Mouse (Mus musculus) CH12.LX (cell line): ENCODE measurements at regions not wholly inside any gene's neighbourhood (a gene's known extent, or its start where the extent isn't known, plus 50 kb on each side); places are given as distances from the start of the nearest gene placed in this dataset.

Source experiments
- DNase-seq: peaks from one replicate; pipeline ENCODE4 v3.0.0-alpha.2; 2013; ENCODE audit errors: extremely low read depth
- H3K27ac ChIP-seq: 2 replicates; pipeline ENCODE4 v1.5.1; 2012; ENCODE audit warnings: low read depth, mild to moderate bottlenecking, control low read depth, moderate library complexity; ENCODE audit not compliant: insufficient read depth
- H3K27me3 ChIP-seq: replicated peaks from 2 replicates; pipeline ENCODE3; 2012; ENCODE audit warnings: inconsistent platforms
- H3K36me3 ChIP-seq, 2 experiments: replicated peaks in 1 of 2; 2 replicates each; pipeline versions ENCODE3 to v1.6.1; 2012; ENCODE audit warnings: inconsistent platforms in 1 of 2, low read length in 1 of 2, mild to moderate bottlenecking in 1 of 2, mixed read lengths in 1 of 2, moderate library complexity in 1 of 2; ENCODE audit not compliant: control insufficient read depth in 1 of 2, insufficient read depth in 1 of 2
- H3K4me1 ChIP-seq, 2 experiments: 2 replicates each; pipeline ENCODE4 v1.6.1; 2012; ENCODE audit warnings: inconsistent platforms in 1 of 2, moderate library complexity in 1 of 2; ENCODE audit not compliant: insufficient read depth in 2 of 2, control insufficient read depth in 1 of 2
- H3K4me2 ChIP-seq: 2 replicates; pipeline ENCODE4 v1.6.1; 2012; ENCODE audit warnings: low read depth, mild to moderate bottlenecking, control low read depth; ENCODE audit not compliant: poor library complexity, insufficient read depth, severe bottlenecking
- H3K4me3 ChIP-seq, 3 experiments: fragments of 150-350 bp in 1 of 3; sonication (generic) in 1 of 3; replicated peaks in 1 of 3; 2 replicates each; pipeline versions ENCODE3 to v1.5.1; 2011 to 2012; ENCODE audit warnings: low read depth in 2 of 3, low read length in 2 of 3, mild to moderate bottlenecking in 2 of 3, moderate library complexity in 2 of 3, control low read depth in 1 of 3, improper control_type of control experiment in 1 of 3, inconsistent platforms in 1 of 3, mixed read lengths in 1 of 3; ENCODE audit not compliant: poor library complexity in 1 of 3
- H3K79me2 ChIP-seq: replicated peaks from 2 replicates; pipeline ENCODE4 v1.6.1; 2012; ENCODE audit warnings: mild to moderate bottlenecking, moderate library complexity; ENCODE audit not compliant: control insufficient read depth, poor library complexity, insufficient read depth, severe bottlenecking; ENCODE audit errors: extremely low read depth
- H3K9ac ChIP-seq: 2 replicates; pipeline ENCODE4 v1.6.1; 2012; ENCODE audit warnings: low read depth, mild to moderate bottlenecking, control low read depth, moderate library complexity; ENCODE audit not compliant: insufficient read depth
- H3K9me3 ChIP-seq: replicated peaks from 2 replicates; pipeline ENCODE3; 2012; ENCODE audit warnings: low read length, inconsistent platforms, mixed read lengths
- CHD1 ChIP-seq: IDR thresholded peaks from 2 replicates; pipeline ENCODE4 v1.6.1; 2012; ENCODE audit warnings: low read depth, low read length, improper control_type of control experiment, inconsistent platforms
- CTCF ChIP-seq, 2 experiments: IDR thresholded peaks in 1 of 2; conservative IDR thresholded peaks in 1 of 2; 2 replicates each; pipeline ENCODE4 v1.5.1; 2011 to 2012; ENCODE audit warnings: low read depth in 2 of 2, low read length in 2 of 2, improper control_type of control experiment in 1 of 2, inconsistent platforms in 1 of 2, mild to moderate bottlenecking in 1 of 2, moderate library complexity in 1 of 2
- E2F4 ChIP-seq: IDR thresholded peaks from 2 replicates; pipeline ENCODE4 v1.6.1; 2011; ENCODE audit warnings: low read depth, low read length, improper control_type of control experiment; ENCODE audit not compliant: insufficient replicate concordance
- ELF1 ChIP-seq: IDR thresholded peaks from 2 replicates; pipeline ENCODE4 v1.6.1; 2014; ENCODE audit warnings: low read depth, mild to moderate bottlenecking, inconsistent platforms, low read length, improper control_type of control experiment
- EP300 ChIP-seq: IDR thresholded peaks from 2 replicates; pipeline ENCODE4 v1.6.1; 2011; ENCODE audit warnings: low read length, improper control_type of control experiment
- ETS1 ChIP-seq: conservative IDR thresholded peaks from 2 replicates; pipeline ENCODE4 v1.6.1; 2012; ENCODE audit warnings: low read depth, mild to moderate bottlenecking, inconsistent platforms, low read length, improper control_type of control experiment, moderate library complexity
- HCFC1 ChIP-seq: IDR thresholded peaks from 2 replicates; pipeline ENCODE4 v1.6.1; 2012; ENCODE audit warnings: low read depth, mild to moderate bottlenecking, inconsistent platforms, low read length, improper control_type of control experiment
- IRF4 ChIP-seq: IDR thresholded peaks from 2 replicates; pipeline ENCODE4 v1.6.1; 2014; ENCODE audit warnings: low read depth, mild to moderate bottlenecking, inconsistent platforms, low read length, improper control_type of control experiment
- JUN ChIP-seq: IDR thresholded peaks from 2 replicates; pipeline ENCODE4 v1.6.1; 2011; ENCODE audit warnings: low read depth, mild to moderate bottlenecking, low read length, improper control_type of control experiment, moderate library complexity; ENCODE audit not compliant: insufficient read depth
- JUND ChIP-seq: conservative IDR thresholded peaks from 2 replicates; pipeline ENCODE4 v1.6.1; 2011; ENCODE audit warnings: low read depth, low read length, improper control_type of control experiment
- KAT2A ChIP-seq: IDR thresholded peaks from 2 replicates; pipeline ENCODE4 v1.6.1; 2012; ENCODE audit warnings: low read length, improper control_type of control experiment, inconsistent platforms; ENCODE audit not compliant: insufficient replicate concordance
- MAFK ChIP-seq: IDR thresholded peaks from 2 replicates; pipeline ENCODE4 v1.6.1; 2011; ENCODE audit warnings: low read length, improper control_type of control experiment; ENCODE audit not compliant: insufficient replicate concordance
- MAX ChIP-seq: IDR thresholded peaks from 2 replicates; pipeline ENCODE4 v1.6.1; 2011; ENCODE audit warnings: low read length, improper control_type of control experiment
- MEF2A ChIP-seq: IDR thresholded peaks from 2 replicates; pipeline ENCODE4 v1.6.1; 2014; ENCODE audit warnings: low read depth, mild to moderate bottlenecking, inconsistent platforms, low read length, improper control_type of control experiment, borderline replicate concordance
- MXI1 ChIP-seq: IDR thresholded peaks from 2 replicates; pipeline ENCODE4 v1.6.1; 2011; ENCODE audit warnings: mild to moderate bottlenecking, low read depth, low read length, improper control_type of control experiment
- MYC ChIP-seq: IDR thresholded peaks from 2 replicates; pipeline ENCODE4 v1.6.1; 2011; ENCODE audit warnings: low read depth, mild to moderate bottlenecking, improper control_type of control experiment, low read length
- NELFE ChIP-seq: IDR thresholded peaks from 2 replicates; pipeline ENCODE4 v1.6.1; 2011; ENCODE audit warnings: low read depth, low read length, improper control_type of control experiment
- POLR2A ChIP-seq: IDR thresholded peaks from 2 replicates; pipeline ENCODE4 v1.6.1; 2011; ENCODE audit warnings: low read depth, mild to moderate bottlenecking, improper control_type of control experiment, low read length
- POLR2AphosphoS2 ChIP-seq: IDR thresholded peaks from 2 replicates; pipeline ENCODE4 v1.6.1; 2011; ENCODE audit warnings: low read depth, low read length, improper control_type of control experiment
- RAD21 ChIP-seq: IDR thresholded peaks from 2 replicates; pipeline ENCODE4 v1.6.1; 2011; ENCODE audit warnings: low read depth, mild to moderate bottlenecking, low read length, improper control_type of control experiment, moderate library complexity
- SIN3A ChIP-seq: IDR thresholded peaks from 2 replicates; pipeline ENCODE4 v1.6.1; 2012; ENCODE audit warnings: low read length, improper control_type of control experiment, inconsistent platforms
- SMC3 ChIP-seq: IDR thresholded peaks from 2 replicates; pipeline ENCODE4 v1.6.1; 2011; ENCODE audit warnings: low read depth, low read length, improper control_type of control experiment
- TBP ChIP-seq: conservative IDR thresholded peaks from 2 replicates; pipeline ENCODE4 v1.6.1; 2011; ENCODE audit warnings: low read depth, low read length, improper control_type of control experiment
- TCF12 ChIP-seq: IDR thresholded peaks from 2 replicates; pipeline ENCODE4 v1.6.1; 2014; ENCODE audit warnings: low read depth, mild to moderate bottlenecking, inconsistent platforms, low read length, improper control_type of control experiment
- UBTF ChIP-seq: IDR thresholded peaks from 2 replicates; pipeline ENCODE4 v1.6.1; 2012; ENCODE audit warnings: low read depth, mild to moderate bottlenecking, inconsistent platforms, low read length, improper control_type of control experiment, moderate library complexity
- ZC3H11A ChIP-seq: IDR thresholded peaks from 2 replicates; pipeline ENCODE4 v1.6.1; 2012; ENCODE audit warnings: low read depth, mild to moderate bottlenecking, inconsistent platforms, low read length, improper control_type of control experiment
- ZKSCAN1 ChIP-seq: IDR thresholded peaks from 2 replicates; pipeline ENCODE4 v1.6.1; 2012; ENCODE audit warnings: low read depth, inconsistent platforms, low read length, improper control_type of control experiment, borderline replicate concordance
- dilution Hi-C: fragments of 300-500 bp; cut with MboI; formaldehyde crosslinking; loops from 2 replicates; pipeline ENCODE4 v1.14.3; 2020; ENCODE audit warnings: low sequenced_read_pairs; ENCODE audit not compliant: extremely low pct_unique_long_range_greater_than_20kb, extremely low pct_ligation_motif_present
- in situ Hi-C: fragments of 300-500 bp; cut with MboI; formaldehyde crosslinking; loops from 3 replicates; pipeline ENCODE4 v1.14.3; 2019; ENCODE audit warnings: low sequenced_read_pairs, low pct_ligation_motif_present, low pct_unique_long_range_greater_than_20kb, mixed read lengths

- DNase-seq: no peak
- no peak overlapping the region for H3K9ac ChIP-seq
- no peaks in the 10 kb centered on the region for H3K36me3 ChIP-seq
- no peak overlapping the region for H3K27ac ChIP-seq
- H3K4me1 ChIP-seq: no peaks in the 10 kb centered on the region
- no peaks in the 10 kb centered on the region for H3K9me3 ChIP-seq
- H3K79me2 ChIP-seq: no peaks in the 10 kb centered on the region
- dilution Hi-C loops (no loop called here), in situ Hi-C loops (no loop called here)
- TF ChIP-seq POLR2A (no peak), MXI1 (no peak), CHD1 (no peak), MYC (no peak), JUN (no peak), IRF4 (no peak), ZC3H11A (no peak), EP300 (no peak), ZKSCAN1 (no peak), SMC3 (no peak), JUND (no peak), SIN3A (no peak), MAFK (no peak)
- H3K27me3 ChIP-seq: no peaks in the 10 kb centered on the region
- no peak overlapping the region for H3K4me2 ChIP-seq
- H3K4me3 ChIP-seq: no peak overlapping the region
Measured at GRCm38 (mm10) chr5:52243931-52244330, 53.6 kb upstream of the Dhx15 start.

- dilution Hi-C loops: no loop called here
- no peaks in the 10 kb centered on the region for H3K9me3 ChIP-seq
- no peaks in the 10 kb centered on the region for H3K36me3 ChIP-seq
- DNase-seq: no peak
- H3K9ac ChIP-seq: no peak overlapping the region
- in situ Hi-C loops: no loop called here
- H3K4me2 ChIP-seq: no peak overlapping the region
- no peak overlapping the region for H3K27ac ChIP-seq
- TF ChIP-seq E2F4: no peak
- TF ChIP-seq, all 38 proteins: peak for 0
- Histone ChIP-seq H3K27me3 (no peaks in the 10 kb centered on the region), H3K4me3 (no peak overlapping the region), H3K79me2 (no peaks in the 10 kb centered on the region), H3K4me1 (peaks cover 0 to 7% of the 10 kb centered on the region in 2 experiments; a peak in 1 of 4 replicates)
Measured at GRCm38 (mm10) chr5:52242414-52242813, 52.1 kb upstream of the Dhx15 start.

DNA sequence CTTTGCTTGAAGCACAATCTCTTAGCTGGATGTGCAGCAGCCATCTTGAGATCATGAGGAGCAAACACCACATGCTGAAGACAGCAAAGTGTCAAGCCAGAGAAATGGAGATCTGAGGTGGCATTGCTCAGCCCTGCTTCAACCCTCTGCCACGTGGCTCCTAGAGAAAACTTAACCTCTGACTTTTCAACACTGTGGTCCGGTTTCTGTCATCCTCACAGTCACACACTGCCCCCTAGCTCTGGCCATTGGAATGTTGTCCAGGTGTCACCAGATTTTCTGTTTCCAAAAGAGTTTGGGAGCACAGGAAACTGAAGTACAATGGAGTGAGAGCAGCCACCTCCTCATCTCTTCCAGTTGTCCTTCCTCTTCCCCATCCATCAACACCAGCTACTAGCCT lies 50.2 kb upstream of the Dhx15 start:
- peaks cover 0 to 7% of the 10 kb centered on the region in 2 experiments; a peak in 1 of 4 replicates for H3K4me1 ChIP-seq
- no peaks in the 10 kb centered on the region for H3K36me3 ChIP-seq
- dilution Hi-C loops (no loop called here), in situ Hi-C loops (no loop called here)
- no peak overlapping the region for H3K27ac ChIP-seq
- H3K79me2 ChIP-seq: no peaks in the 10 kb centered on the region
- no peak overlapping the region for H3K4me3 ChIP-seq
- H3K27me3 ChIP-seq: no peaks in the 10 kb centered on the region
- DNase-seq: peak; percentile 49
- no peaks in the 10 kb centered on the region for H3K9me3 ChIP-seq
- no peak overlapping the region for H3K4me2 ChIP-seq
- H3K9ac ChIP-seq: no peak overlapping the region
- TF ChIP-seq TCF12 (no peak), ZC3H11A (0 out of 2 replicates have a peak, but pooled peaks have one; percentile 9), ETS1 (no peak), RAD21 (peak; percentile 82), MAX (peak; percentile 95), TBP (no peak), MXI1 (peak; percentile 58; the same call in 1 of the 2 replicates), NELFE (no peak), MYC (peak; percentile 94), CHD1 (no peak), UBTF (no peak), POLR2A (no peak), ELF1 (no peak), HCFC1 (no peak), EP300 (no peak), CTCF (conservative IDR thresholded peaks at IDR 0.05 in 1 of 2, IDR thresholded peaks at IDR 0.05 in 1 of 2; ENCODE audit: low read depth in 2 of 2, low read length in 2 of 2) (peak; percentile 33 to 78; a peak in 3 of 4 replicates), POLR2AphosphoS2 (no peak), KAT2A (no peak), MEF2A (no peak)
